Mouse (Mus musculus) layer of hippocampus, postnatal 25 days (tissue): ENCODE results near the gene Rbm47. TPM values are rescaled to one million over a fixed set of nuclear protein-coding genes. Genes with fewer than 3 reads are reported as not detected.

ENCODE experiments used
- DNase-seq, 2 experiments: peaks; one replicate each; pipeline ENCODE4 v3.0.0; 2022; ENCODE audit warnings: mixed read lengths in 2 of 2, low spot score in 1 of 2; ENCODE audit errors: extremely low spot score in 1 of 2
- total RNA-seq, 2 experiments: library from RNA; stranded (reverse); gene quantifications; 2 replicates each; pipeline ENCODE4 v1.2.3; 2021

The Rbm47 gene
- total RNA-seq, 2 experiments from 2014 or later = 1.3 TPM

- no peak for DNase-seq
These were observed 102.6 kb downstream of the Rbm47 start for GRCm38 (mm10) chr5:66070350-66070749.

- no peak for DNase-seq
These were observed 103.3 kb downstream of the Rbm47 start for GRCm38 (mm10) chr5:66069470-66070144.

GRCm38 (mm10) chr5:66069133-66069469, 103.8 kb downstream of the Rbm47 start:
- no peak for DNase-seq

GRCm38 (mm10) chr5:66068068-66068920, 104.6 kb downstream of the Rbm47 start:
- DNase-seq = no peak

GRCm38 (mm10) chr5:66067219-66067618, 105.7 kb downstream of the Rbm47 start:
- DNase-seq = no peak

- DNase-seq = no peak
These were observed 110.0 kb downstream of the Rbm47 start for GRCm38 (mm10) chr5:66062930-66063220.

- no peak for DNase-seq
These were observed 110.6 kb downstream of the Rbm47 start for GRCm38 (mm10) chr5:66062046-66062929.

GRCm38 (mm10) chr5:66061667-66062045, 111.3 kb downstream of the Rbm47 start:
- no peak for DNase-seq

- DNase-seq = no peak
These were observed 114.1 kb downstream of the Rbm47 start for GRCm38 (mm10) chr5:66058844-66059243.

- DNase-seq = no peak
These were observed 116.2 kb downstream of the Rbm47 start for GRCm38 (mm10) chr5:66056680-66057079.

GRCm38 (mm10) chr5:66054394-66054793, 118.5 kb downstream of the Rbm47 start:
- no peak for DNase-seq

GRCm38 (mm10) chr5:66052777-66053548, 120.0 kb downstream of the Rbm47 start:
- no peak for DNase-seq

GRCm38 (mm10) chr5:66050841-66051240, 122.1 kb downstream of the Rbm47 start:
- DNase-seq = no peak

- no peak for DNase-seq
These were observed 126.6 kb downstream of the Rbm47 start for GRCm38 (mm10) chr5:66046356-66046755.

- DNase-seq = no peak
These were observed 129.0 kb downstream of the Rbm47 start for GRCm38 (mm10) chr5:66043897-66044296.

GRCm38 (mm10) chr5:66042651-66043340, 130.1 kb downstream of the Rbm47 start:
- DNase-seq = no peak

GRCm38 (mm10) chr5:66040744-66041279, 132.1 kb downstream of the Rbm47 start:
- DNase-seq = no peak

GRCm38 (mm10) chr5:66039813-66040212, 133.1 kb downstream of the Rbm47 start:
- DNase-seq = no peak

GRCm38 (mm10) chr5:66037066-66037465, 135.9 kb downstream of the Rbm47 start:
- no peak for DNase-seq
